Mouse (Mus musculus): ENCODE data around the gene Sec14l3.
"Not testable (repeated sequence)": the region's sequence is repeated elsewhere in the genome, so short reads cannot be mapped to it uniquely, and the experiment has no call there.

Sec14l3 gene

DNA sequence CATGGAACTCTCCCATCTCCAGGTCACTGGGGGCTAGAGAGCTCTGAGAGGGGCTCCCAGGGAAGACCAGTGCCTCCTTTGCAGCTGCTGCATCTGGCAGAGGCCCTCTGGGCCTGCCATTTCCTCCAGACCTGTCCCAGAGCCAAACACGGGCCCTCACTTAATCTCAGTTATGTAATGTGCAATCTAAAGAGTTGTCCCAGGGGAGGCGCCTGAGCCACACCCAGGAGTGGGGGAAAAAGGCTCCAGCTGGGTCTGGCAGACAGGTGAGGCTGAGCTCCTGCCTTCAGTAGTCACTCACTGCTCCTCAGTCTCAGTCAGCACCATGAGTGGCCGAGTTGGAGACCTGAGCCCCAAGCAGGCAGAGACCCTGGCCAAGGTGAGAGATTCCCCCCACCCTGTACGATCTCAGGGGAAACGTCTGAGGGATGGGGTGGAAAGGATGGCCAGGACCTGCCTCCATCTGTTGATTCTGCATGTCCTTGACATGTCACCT, at the start of gene Sec14l3:
Gene Sec14l3, plus strand, starts transcription at position 215 of the 496 bp plus-strand sequence.
- no peak for DNase-seq (ENCODE audit: extremely low read depth, low read depth, low spot score)

GRCm38 (mm10) chr11:4015796-4016195, 48.8 kb upstream of the Sec14l3 start:
- DNase-seq (ENCODE audit: extremely low read depth, low read depth, low spot score): not testable (repeated sequence)

- not testable (repeated sequence) for DNase-seq (ENCODE audit: extremely low read depth, low read depth, low spot score)
Measured at GRCm38 (mm10) chr11:4022111-4022510, 42.5 kb upstream of the Sec14l3 start.

DNA sequence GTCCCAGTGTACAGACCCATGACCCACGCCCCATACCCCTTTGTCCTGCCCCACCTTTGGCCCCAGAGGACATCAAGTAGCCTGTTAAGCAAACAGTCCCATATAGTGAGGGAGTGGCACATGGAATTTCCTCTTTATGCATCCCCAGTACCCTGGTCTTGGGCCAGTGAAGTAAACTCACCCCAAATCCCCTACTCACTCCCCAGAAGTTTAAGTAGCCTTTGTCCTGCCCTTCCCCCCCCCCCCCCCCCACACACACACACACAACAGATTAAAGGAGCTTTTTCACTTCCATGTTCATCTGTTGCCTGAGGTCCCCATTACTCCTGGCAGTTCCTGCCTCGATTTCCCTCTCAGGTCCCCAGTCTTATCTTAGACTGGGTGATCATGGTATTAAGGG, 41.3 kb upstream of the Sec14l3 start:
- no peak for DNase-seq (ENCODE audit: extremely low read depth, low read depth, low spot score)

DNA sequence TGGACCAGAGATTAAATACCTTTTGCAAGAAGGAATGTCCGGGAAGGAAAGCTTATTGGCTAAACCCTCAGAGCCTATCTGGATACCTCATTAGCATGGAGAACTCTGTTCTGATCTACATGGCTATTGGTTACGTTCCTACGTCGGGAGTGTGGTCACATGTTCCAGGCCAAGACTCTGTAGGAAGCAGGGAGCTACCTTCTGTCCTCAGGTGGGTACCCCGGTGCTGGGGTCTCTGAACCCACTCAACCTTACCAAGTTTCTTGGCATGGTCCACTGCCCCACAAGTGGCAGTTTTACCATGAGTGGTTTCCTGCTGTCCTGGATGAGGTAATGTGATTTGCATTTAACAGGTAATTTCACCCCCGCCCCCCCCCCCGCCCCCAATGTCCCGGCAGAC, 37.6 kb upstream of the Sec14l3 start:
- no peak for DNase-seq (ENCODE audit: extremely low read depth, low read depth, low spot score)

- DNase-seq (ENCODE audit: extremely low read depth, low read depth, low spot score): no peak
Measured at GRCm38 (mm10) chr11:4027561-4028334, 36.9 kb upstream of the Sec14l3 start.

GRCm38 (mm10) chr11:4029343-4029742, 35.3 kb upstream of the Sec14l3 start:
- no peak for DNase-seq (ENCODE audit: extremely low read depth, low read depth, low spot score)

GRCm38 (mm10) chr11:4031126-4031941, 33.3 kb upstream of the Sec14l3 start, which contains the start of gene Sec14l4:
Gene Sec14l4 (plus strand): TSS chr11:4031462.
- DNase-seq (ENCODE audit: extremely low read depth, low read depth, low spot score): peak; percentile 84

DNA sequence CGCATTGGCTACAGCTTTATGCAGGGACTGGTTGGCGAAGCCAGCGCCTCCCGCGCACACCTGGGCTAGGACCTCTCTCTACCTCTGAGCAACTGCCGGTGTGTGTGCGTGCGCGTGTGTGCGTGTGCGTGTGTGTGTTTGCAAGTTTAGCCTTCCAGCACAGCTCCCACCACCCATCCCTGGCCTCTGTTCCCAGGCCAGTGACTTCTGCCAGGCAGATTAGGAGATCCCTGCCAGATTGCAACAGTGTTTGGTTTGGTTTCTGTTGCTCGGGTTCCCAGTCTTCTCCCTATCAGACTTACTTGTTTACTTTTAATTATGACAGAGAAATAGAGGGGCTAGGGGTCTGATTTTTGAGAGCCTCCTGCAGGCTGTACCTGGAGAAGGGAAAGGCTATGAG, 32.7 kb upstream of the Sec14l3 start:
- DNase-seq (ENCODE audit: extremely low read depth, low read depth, low spot score): peak; percentile 23

DNA sequence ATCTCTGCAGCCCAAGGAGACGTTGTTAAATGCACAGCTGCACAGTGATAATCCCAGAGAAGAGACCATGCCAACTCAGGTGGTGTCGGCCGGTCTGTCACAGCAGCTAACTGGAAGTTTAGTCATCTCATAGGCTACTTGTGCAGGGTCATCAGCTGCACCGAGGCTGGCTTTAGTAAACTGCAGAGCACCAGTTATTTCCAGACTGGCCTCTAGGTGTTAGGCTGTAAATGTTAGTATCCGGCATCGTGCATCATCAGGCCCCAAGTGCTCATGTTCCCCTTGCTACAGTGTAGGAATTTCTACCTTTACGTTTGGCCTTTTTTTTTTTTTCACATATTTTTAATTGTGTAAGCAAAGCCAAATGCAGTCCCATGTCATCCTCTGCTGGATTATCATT, 31.2 kb upstream of the Sec14l3 start:
- no peak for DNase-seq (ENCODE audit: extremely low read depth, low read depth, low spot score)

DNA sequence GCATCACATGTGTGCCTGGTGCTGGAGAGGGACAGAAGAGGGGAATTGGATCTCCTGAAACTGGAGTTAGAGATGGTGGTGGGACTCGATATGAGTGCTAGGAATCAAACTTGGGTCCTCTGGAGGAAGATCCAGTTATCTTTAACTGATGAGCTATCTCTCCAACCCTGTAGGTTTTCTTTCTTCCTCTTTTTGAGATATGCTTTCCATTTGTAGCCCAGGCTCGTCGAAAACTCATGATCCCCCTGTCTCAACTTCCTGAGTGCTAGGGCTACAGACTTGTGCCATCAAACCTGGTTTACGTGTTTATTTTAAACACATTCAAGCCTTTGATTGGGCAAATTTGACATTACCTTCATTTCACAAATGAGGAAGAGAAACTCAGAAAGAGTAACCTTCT, 30.5 kb upstream of the Sec14l3 start:
- no peak for DNase-seq (ENCODE audit: extremely low read depth, low read depth, low spot score)

DNA sequence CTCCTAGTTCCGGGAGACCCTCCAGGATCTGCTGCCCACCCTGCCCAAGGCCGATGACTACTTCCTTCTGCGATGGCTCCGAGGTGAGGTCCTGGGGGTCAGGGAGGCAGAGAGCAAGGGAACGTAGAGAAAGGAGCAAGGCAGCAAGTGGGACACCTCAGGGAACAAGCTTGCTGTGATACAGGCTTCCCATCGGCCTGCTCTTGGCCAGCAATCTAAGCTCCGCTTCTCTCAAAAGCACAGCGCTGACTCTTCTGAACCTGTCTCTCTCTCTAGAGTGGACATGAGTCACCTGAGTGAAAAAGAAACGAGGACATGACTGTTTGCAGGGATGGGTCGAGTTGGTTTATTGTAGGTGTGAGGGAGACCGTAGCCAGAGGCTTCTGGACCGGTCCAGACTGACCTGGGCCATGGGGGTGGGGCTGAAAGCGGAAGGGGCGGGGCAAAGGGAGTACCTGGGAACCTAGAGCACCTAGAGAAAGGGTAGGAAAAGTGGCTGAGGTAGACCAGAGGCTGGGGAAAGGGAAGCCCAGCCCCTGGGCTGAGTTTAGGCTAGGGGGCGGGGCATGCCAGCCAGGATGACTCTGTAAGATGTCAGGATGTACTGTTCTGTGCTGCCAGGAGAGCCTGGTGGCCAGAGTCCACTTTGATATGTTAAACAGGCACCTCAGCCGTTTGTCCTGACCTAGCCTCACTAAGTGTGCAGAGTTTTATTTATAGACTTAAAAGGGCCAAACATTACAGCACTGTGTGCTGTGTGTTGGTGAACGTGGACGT, 29.3 kb upstream of the Sec14l3 start:
- DNase-seq (ENCODE audit: extremely low read depth, low read depth, low spot score): no peak

DNA sequence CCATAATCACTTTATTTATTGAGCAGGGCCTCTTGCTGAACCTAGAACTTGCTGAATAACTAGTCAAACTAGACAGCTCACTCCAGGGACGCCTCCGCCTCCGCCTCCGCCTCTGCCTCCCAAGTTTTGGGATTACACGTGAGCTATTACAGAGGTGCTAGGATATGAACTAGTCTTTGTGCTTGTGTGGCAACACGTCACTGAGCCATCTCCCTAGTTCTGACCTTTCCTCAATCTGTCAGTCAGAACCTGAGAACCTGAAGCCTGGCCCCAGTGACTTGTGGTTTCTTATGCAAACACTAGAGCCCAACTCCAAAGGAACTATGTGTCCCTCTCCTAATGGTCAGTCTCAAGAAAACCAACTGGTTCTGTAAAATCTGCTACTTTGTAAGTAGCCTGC, 28.7 kb upstream of the Sec14l3 start:
- peak; percentile 69 for DNase-seq (ENCODE audit: extremely low read depth, low read depth, low spot score)

DNA sequence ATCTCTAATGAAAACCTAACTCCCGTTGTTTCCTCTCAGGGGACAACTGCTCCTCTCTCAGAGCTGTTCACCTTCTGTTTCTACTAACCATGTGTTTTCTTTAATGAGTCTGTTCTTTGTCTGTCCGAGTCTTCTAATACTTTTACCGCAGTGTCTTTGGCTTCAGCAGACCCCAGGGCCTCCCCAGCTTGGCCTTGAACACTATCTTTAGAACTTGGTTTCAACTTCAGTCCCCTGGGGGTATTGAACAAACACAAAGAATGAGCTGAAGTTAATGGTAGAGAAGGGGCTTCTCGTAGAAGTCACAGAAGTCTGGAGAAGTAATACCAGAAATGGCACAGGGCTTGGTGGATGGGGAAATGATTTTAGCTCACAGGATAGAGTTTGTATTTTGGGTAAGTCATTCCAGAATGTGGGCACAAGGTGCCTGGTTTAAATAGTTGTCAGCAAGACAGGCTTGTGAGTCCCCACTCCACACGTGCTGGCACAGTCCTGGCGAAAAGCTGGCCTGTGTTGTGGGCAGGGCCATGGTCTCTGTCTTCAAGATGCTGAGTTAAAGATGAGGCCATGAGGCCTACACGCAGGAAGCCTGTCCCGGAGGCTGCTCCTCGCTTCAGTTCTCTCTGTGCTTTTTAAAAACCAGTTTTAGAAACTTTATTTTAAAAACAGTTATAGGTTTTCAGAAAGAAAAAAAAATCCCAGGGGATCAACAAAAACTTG, 28.1 kb upstream of the Sec14l3 start:
- no peak for DNase-seq (ENCODE audit: extremely low read depth, low read depth, low spot score)

- DNase-seq (ENCODE audit: extremely low read depth, low read depth, low spot score): no peak
Measured at GRCm38 (mm10) chr11:4039951-4040350, 24.7 kb upstream of the Sec14l3 start.

GRCm38 (mm10) chr11:4041123-4041625, 23.5 kb upstream of the Sec14l3 start:
- DNase-seq (ENCODE audit: extremely low read depth, low read depth, low spot score): no peak

DNA sequence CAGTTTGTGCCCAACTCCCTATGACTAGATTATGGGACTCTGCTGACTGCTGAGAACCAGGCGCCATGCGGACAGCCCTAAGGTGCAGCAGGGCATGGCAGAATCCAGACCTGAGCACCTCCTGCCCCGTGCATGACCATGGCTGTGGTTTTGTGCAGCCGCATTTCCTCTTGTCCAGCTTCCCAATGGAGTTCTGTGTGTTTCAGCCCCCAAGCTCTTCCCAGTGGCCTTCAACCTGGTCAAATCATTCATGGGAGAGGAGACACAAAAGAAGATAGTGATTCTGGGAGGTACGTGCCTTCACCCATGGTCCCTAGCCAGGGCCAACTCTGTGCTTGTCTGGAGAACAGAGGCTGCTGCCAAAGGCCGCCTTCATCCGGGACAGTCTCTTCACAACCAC, 21.6 kb upstream of the Sec14l3 start:
- no peak for DNase-seq (ENCODE audit: extremely low read depth, low read depth, low spot score)

DNA sequence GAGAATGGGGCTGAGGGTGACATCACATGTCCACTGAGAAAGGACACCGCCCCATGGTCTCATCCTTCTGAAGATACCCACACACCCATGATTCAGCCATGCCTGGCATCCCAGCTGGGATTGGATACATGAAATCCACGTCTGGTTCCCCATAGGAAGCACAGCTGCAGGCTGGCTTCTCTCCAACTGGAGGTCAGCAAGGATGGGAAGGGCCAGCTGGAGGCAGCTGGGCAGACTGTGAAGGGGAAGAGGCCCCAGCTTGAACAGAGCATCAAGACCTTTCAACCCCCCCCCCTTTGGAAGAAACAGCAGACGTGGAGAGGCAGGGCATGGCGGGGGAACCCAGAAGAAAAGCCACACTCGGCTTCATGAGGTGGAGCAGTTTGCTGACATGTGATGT, 18.1 kb upstream of the Sec14l3 start:
- DNase-seq (ENCODE audit: extremely low read depth, low read depth, low spot score): no peak

DNA sequence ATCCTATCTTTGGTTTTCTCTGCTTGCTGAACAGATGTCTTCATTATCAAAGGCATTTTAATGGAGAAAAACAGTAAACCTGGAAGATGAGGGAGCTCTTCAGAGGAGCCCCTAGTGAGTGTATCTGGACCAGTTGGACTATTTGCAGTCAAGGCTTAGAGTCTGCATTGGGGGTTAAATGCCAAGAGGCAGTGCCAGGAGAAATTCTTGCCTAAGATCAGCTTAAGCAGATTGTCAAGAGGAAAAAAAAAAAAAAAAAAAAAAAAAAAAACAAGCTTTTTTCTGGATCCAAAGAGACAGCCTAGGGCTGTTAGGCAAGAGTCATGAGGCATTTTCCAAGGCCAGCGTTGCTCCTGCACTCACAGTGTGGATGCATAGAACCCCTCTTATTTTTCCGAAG, 16.9 kb upstream of the Sec14l3 start:
- DNase-seq (ENCODE audit: extremely low read depth, low read depth, low spot score): no peak

DNA sequence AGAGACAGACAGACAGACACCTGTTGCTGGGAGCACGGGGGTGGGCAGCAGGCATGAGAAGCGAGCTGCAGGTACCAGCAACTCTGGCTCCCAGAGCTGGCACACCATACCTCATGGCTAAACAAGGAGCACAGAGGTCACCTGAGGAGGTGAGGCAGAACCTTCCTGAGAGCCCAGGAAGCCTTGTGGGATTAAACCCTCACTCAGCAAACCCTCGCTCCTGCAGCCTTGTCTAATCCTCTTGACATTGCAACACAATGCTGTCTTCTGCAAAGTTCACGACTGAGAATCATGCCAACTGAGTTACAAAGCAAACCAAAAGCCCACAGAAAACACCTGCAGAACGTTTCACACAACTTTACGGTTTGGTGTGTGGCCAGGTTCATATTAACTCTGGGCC, 16.2 kb upstream of the Sec14l3 start:
- DNase-seq (ENCODE audit: extremely low read depth, low read depth, low spot score): peak; percentile 67

Data from fat pad, adult 2 months (tissue).